Mouse (Mus musculus): ENCODE measurements around the gene Gm6588.

GRCm38 (mm10) chr5:112418023-112418422 lies 31.2 kb upstream of the Gm6588 start:
- TF ChIP-seq POLR2A (IDR thresholded peaks at IDR 0.05; ENCODE audit: borderline replicate concordance, extremely low read depth, insufficient read depth, insufficient read length, poor library complexity, severe bottlenecking) (no peak), CTCF (IDR thresholded peaks at IDR 0.05; ENCODE audit: borderline replicate concordance, extremely low read depth, insufficient read depth, insufficient read length) (no peak)

All from brain, embryonic 14.5 days (tissue).